Mouse (Mus musculus) testis, postnatal 14 days (tissue): Measurements from ENCODE around the gene Zfp865.
"Not testable (repeated sequence)": the region's sequence is repeated elsewhere in the genome, so short reads cannot be mapped to it uniquely, and the experiment has no call there.

Source experiments
- DNase-seq: peaks from one replicate; pipeline ENCODE4 v3.0.0; 2021; ENCODE audit warnings: low spot score

Zfp865 gene

GRCm38 (mm10) chr7:5015118-5016001 lies 4.8 kb upstream of the Zfp865 start, which contains the start of gene Gm44973:
TSS of gene Gm44973 (plus strand) at chr7:5015496.
- DNase-seq: peak; percentile 94

- DNase-seq: no peak
Observed at GRCm38 (mm10) chr7:5016057-5016456, 4.1 kb upstream of the Zfp865 start.

GRCm38 (mm10) chr7:5016920-5017319 lies 3.3 kb upstream of the Zfp865 start:
- DNase-seq: no peak

GRCm38 (mm10) chr7:5017352-5017751 lies 2.8 kb upstream of the Zfp865 start:
- DNase-seq: no peak

GRCm38 (mm10) chr7:5017931-5018330 lies 2.2 kb upstream of the Zfp865 start:
- no peak for DNase-seq

- DNase-seq: not testable (repeated sequence)
Observed at GRCm38 (mm10) chr7:5019576-5019975, 600 bp upstream of the Zfp865 start.

- no peak for DNase-seq
Observed at GRCm38 (mm10) chr7:5020685-5021084, 509 bp downstream of the Zfp865 start.

- no peak for DNase-seq
Observed at GRCm38 (mm10) chr7:5021197-5021596, 1.0 kb downstream of the Zfp865 start.

- no peak for DNase-seq
Observed at GRCm38 (mm10) chr7:5029543-5029942, 9.4 kb downstream of the Zfp865 start.

GRCm38 (mm10) chr7:5029946-5030345 lies 9.8 kb downstream of the Zfp865 start:
- DNase-seq: no peak

- peak; percentile 22 for DNase-seq
Observed at GRCm38 (mm10) chr7:5030554-5031275, 10.5 kb downstream of the Zfp865 start.

GRCm38 (mm10) chr7:5031496-5031895 lies 11.3 kb downstream of the Zfp865 start:
- no peak for DNase-seq

- DNase-seq: no peak
Observed at GRCm38 (mm10) chr7:5033818-5034217, 13.6 kb downstream of the Zfp865 start, which contains the start of gene 4632433K11Rik. TSS of gene 4632433K11Rik (plus strand) at chr7:5034118.

GRCm38 (mm10) chr7:5035628-5036027 lies 15.5 kb downstream of the Zfp865 start:
- no peak for DNase-seq

GRCm38 (mm10) chr7:5036136-5036535 lies 16.0 kb downstream of the Zfp865 start:
- DNase-seq: no peak

GRCm38 (mm10) chr7:5037026-5037425 lies 16.9 kb downstream of the Zfp865 start:
- DNase-seq: no peak

- no peak for DNase-seq
Observed at GRCm38 (mm10) chr7:5037467-5037866, 17.3 kb downstream of the Zfp865 start.

- peak; percentile 92 for DNase-seq
Observed at GRCm38 (mm10) chr7:5038109-5038732, 18.0 kb downstream of the Zfp865 start, which contains the start of gene Zfp784. TSS of gene Zfp784 (minus strand) at chr7:5038446.

- DNase-seq: no peak
Observed at GRCm38 (mm10) chr7:5038940-5039339, 18.8 kb downstream of the Zfp865 start.

GRCm38 (mm10) chr7:5044981-5045380 lies 24.8 kb downstream of the Zfp865 start:
- no peak for DNase-seq

- no peak for DNase-seq
Observed at GRCm38 (mm10) chr7:5046112-5046511, 25.9 kb downstream of the Zfp865 start.

GRCm38 (mm10) chr7:5047313-5047712 lies 27.1 kb downstream of the Zfp865 start:
- no peak for DNase-seq
